In the genomic region with DNA sequence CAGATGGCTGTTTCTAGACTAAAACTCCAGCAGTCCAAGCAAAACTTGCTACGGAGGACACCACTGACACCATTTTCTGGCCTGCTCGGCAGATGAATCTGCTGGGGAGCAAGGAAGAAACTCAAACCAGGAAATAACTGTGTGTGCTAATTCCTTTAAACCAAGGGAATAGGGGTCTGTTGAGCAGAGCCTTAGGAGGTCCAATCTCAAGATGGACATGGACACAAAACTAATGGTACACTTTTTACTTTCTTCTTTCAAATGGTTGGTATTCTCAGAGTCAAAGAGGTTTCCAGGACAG, we compare ENCODE assay signal across 25 mouse cellular contexts.
DNase-seq lines count a peak whose midpoint lies in the region; ATAC-seq and TF ChIP-seq lines count a peak whose summit lies in the region.
"Had no signal": no experiment of that assay in that cellular context is flagged by ENCODE, and none has a peak within 500 bp of the region (broad histone marks: within the 10 kb centered on the region; RNA-seq: fewer than 3 reads in every experiment).

No protein-coding gene starts in this region.

- intact Hi-C loops in gastrocnemius, adult 2 months (cut with DNase I): no loop called here
- intact Hi-C loops in gastrocnemius, postnatal 36 days (cut with DNase I): no loop called here
- intact Hi-C loops in heart, postnatal 25 days (cut with DNase I): no loop called here

- H3K4me2 ChIP-seq in heart, embryonic 13.5 days: no peak overlapping the region
- no peak overlapping the region for H3K4me2 ChIP-seq in lung, embryonic 15.5 days
- no peak overlapping the region for H3K4me2 ChIP-seq in heart, postnatal 0 days (ENCODE audit: low read depth, low read length)
- H3K4me2 ChIP-seq: kidney, embryonic 15.5 days; limb, embryonic 13.5 days; liver, embryonic 13.5 days; midbrain, embryonic 11.5 days; neural tube, embryonic 15.5 days had no signal

- peaks cover 55% of the 10 kb centered on the region for H3K36me3 ChIP-seq in heart, embryonic 13.5 days
- H3K36me3 ChIP-seq in lung, embryonic 15.5 days: peaks cover 4% of the 10 kb centered on the region; the same call in 1 of the 2 replicates
- peaks cover 21% of the 10 kb centered on the region for H3K36me3 ChIP-seq in heart, postnatal 0 days (replicated peaks; ENCODE audit: control insufficient read depth, insufficient read depth, low read length)
- H3K36me3 ChIP-seq: neural tube, embryonic 15.5 days had no signal

- WGBS in heart, embryonic 13.5 days: 54% methylated on average over 2 of the region's 2 CpGs
- WGBS in lung, embryonic 15.5 days: 70% methylated on average over 2 of the region's 2 CpGs
- 51% methylated on average over 2 of the region's 2 CpGs for WGBS in heart, postnatal 0 days

- TF ChIP-seq CTCF in gastrocnemius, adult 2 months (IDR thresholded peaks at IDR 0.05): no peak
- no peak for TF ChIP-seq CTCF in heart, postnatal 0 days (IDR thresholded peaks at IDR 0.05; ENCODE audit: low read depth)

- DNase-seq in gastrocnemius, adult 2 months: no peak
- no peak for DNase-seq in gastrocnemius, postnatal 36 days
- DNase-seq in heart, postnatal 25 days (ENCODE audit: low spot score): no peak
- DNase-seq in lung, adult 18-20 months: no peak
- DNase-seq in heart, postnatal 0 days (ENCODE audit: low spot score): no peak
- no peak for DNase-seq in natural killer cell, adult 2 months (ENCODE audit: low spot score in 2 of 2)
- DNase-seq: adrenal gland, postnatal 14 days; cerebellum, adult 2 months; cerebellum, postnatal 36 days; embryo, embryonic 11 days; gastrocnemius, postnatal 14 days; kidney, adult 11 months; kidney, postnatal 36 days; liver, embryonic 13.5 days had no signal

- H3K4me1 ChIP-seq in heart, embryonic 13.5 days: peaks cover 93% of the 10 kb centered on the region
- H3K4me1 ChIP-seq in lung, embryonic 15.5 days: peaks cover 61% of the 10 kb centered on the region
- H3K4me1 ChIP-seq in heart, postnatal 0 days (ENCODE audit: control insufficient read depth, insufficient read depth): peaks cover 74% of the 10 kb centered on the region
- H3K4me1 ChIP-seq: neural tube, embryonic 15.5 days had no signal

- H3K27ac ChIP-seq in gastrocnemius, adult 2 months: peak overlapping the region; percentile 36; the same call in 1 of the 2 replicates
- peak overlapping the region; percentile 98 for H3K27ac ChIP-seq in heart, embryonic 13.5 days (replicated peaks)
- peak overlapping the region; percentile 66 for H3K27ac ChIP-seq in lung, embryonic 15.5 days
- peak overlapping the region; percentile 98 for H3K27ac ChIP-seq in heart, postnatal 0 days (ENCODE audit: low read depth)
- H3K27ac ChIP-seq: forebrain, embryonic 10.5 days; hindbrain, embryonic 10.5 days; hindbrain, postnatal 0 days; kidney, embryonic 15.5 days; limb, embryonic 13.5 days; liver, embryonic 13.5 days; neural tube, embryonic 15.5 days had no signal

- H3K4me3 ChIP-seq in gastrocnemius, adult 2 months: no peak overlapping the region
- H3K4me3 ChIP-seq in heart, embryonic 13.5 days: no peak overlapping the region
- no peak overlapping the region for H3K4me3 ChIP-seq in lung, embryonic 15.5 days
- no peak overlapping the region for H3K4me3 ChIP-seq in heart, postnatal 0 days (ENCODE audit: low read depth, low read length)
- H3K4me3 ChIP-seq: forebrain, embryonic 10.5 days; hindbrain, embryonic 10.5 days; kidney, embryonic 15.5 days; limb, embryonic 13.5 days; liver, embryonic 13.5 days; neural tube, embryonic 15.5 days had no signal

- no peak for ATAC-seq in heart, embryonic 13.5 days (ENCODE audit: extremely low read depth, insufficient number of reproducible peaks, low FRiP score, low TSS enrichment)
- no peak for ATAC-seq in lung, embryonic 15.5 days (ENCODE audit: borderline replicate concordance, extremely low read depth, low FRiP score, low TSS enrichment)
- ATAC-seq in heart, postnatal 0 days (ENCODE audit: insufficient read depth, low read depth): no peak
- ATAC-seq: forebrain, embryonic 16.5 days; hindbrain, postnatal 0 days; lung, postnatal 0 days had no signal

- no peaks in the 10 kb centered on the region for H3K9me3 ChIP-seq in heart, embryonic 13.5 days
- no peaks in the 10 kb centered on the region for H3K9me3 ChIP-seq in lung, embryonic 15.5 days
- no peaks in the 10 kb centered on the region for H3K9me3 ChIP-seq in heart, postnatal 0 days (replicated peaks; ENCODE audit: control insufficient read depth, low read length)
- H3K9me3 ChIP-seq: forebrain, embryonic 10.5 days; hindbrain, embryonic 10.5 days; kidney, embryonic 15.5 days; limb, embryonic 13.5 days; liver, embryonic 13.5 days; neural tube, embryonic 15.5 days had no signal

- no peak for TF ChIP-seq EP300 in heart, postnatal 0 days (IDR thresholded peaks at IDR 0.05; ENCODE audit: low read depth)

- no peaks in the 10 kb centered on the region for H3K27me3 ChIP-seq in heart, embryonic 13.5 days (replicated peaks)
- H3K27me3 ChIP-seq in lung, embryonic 15.5 days: no peaks in the 10 kb centered on the region
- no peaks in the 10 kb centered on the region for H3K27me3 ChIP-seq in heart, postnatal 0 days (ENCODE audit: control insufficient read depth, insufficient read depth, low read length)
- H3K27me3 ChIP-seq: kidney, embryonic 15.5 days; limb, embryonic 13.5 days; liver, embryonic 13.5 days; neural tube, embryonic 15.5 days had no signal

- peak overlapping the region; percentile 62 for H3K9ac ChIP-seq in heart, embryonic 13.5 days
- no peak overlapping the region for H3K9ac ChIP-seq in lung, embryonic 15.5 days
- no peak overlapping the region for H3K9ac ChIP-seq in heart, postnatal 0 days (replicated peaks; ENCODE audit: low read depth, low read length)
- H3K9ac ChIP-seq: kidney, embryonic 15.5 days; limb, embryonic 13.5 days; liver, embryonic 13.5 days; neural tube, embryonic 15.5 days had no signal

Comparison
In these comparisons a context has a peak if more than half of its experiments do, and no peak if none do; other contexts are left out.
1. H3K27ac ChIP-seq: peak in every context shown above with its lines; median percentile 98 in heart, embryonic 13.5 days; 98 in heart, postnatal 0 days; 66 in lung, embryonic 15.5 days; 36 in gastrocnemius, adult 2 months.